Mouse (Mus musculus) C2C12 (cell line): Measurements from ENCODE around the gene Lce1a2. TPM values are rescaled to one million over a fixed set of nuclear protein-coding genes. Genes with fewer than 3 reads are reported as not detected.

ENCODE experiments used
- H3K27me3 ChIP-seq: one replicate; pipeline ENCODE4 v1.6.1; 2011; ENCODE audit not compliant: control insufficient read depth, insufficient read depth, insufficient read length
- H3K36me3 ChIP-seq: one replicate; pipeline ENCODE4 v1.6.1; 2011; ENCODE audit not compliant: control insufficient read depth, insufficient read depth
- H3K4me3 ChIP-seq: one replicate; pipeline ENCODE4 v1.5.1; 2011; ENCODE audit warnings: mild to moderate bottlenecking, control low read depth; ENCODE audit not compliant: poor library complexity, insufficient read depth, severe bottlenecking
- H3K79me2 ChIP-seq: one replicate; pipeline ENCODE4 v1.6.1; 2011; ENCODE audit not compliant: control insufficient read depth, insufficient read depth
- H3K79me3 ChIP-seq: one replicate; pipeline ENCODE4 v1.6.1; 2011; ENCODE audit warnings: low read depth, control low read depth
- H3ac ChIP-seq: one replicate; pipeline ENCODE3; 2011; ENCODE audit warnings: low read depth; ENCODE audit not compliant: control insufficient read depth, insufficient read length
- CEBPB ChIP-seq: IDR thresholded peaks from one replicate; pipeline ENCODE4 v1.6.1; 2011; ENCODE audit warnings: low read depth, mild to moderate bottlenecking, control low read depth, moderate library complexity
- CTCF ChIP-seq: IDR thresholded peaks from one replicate; pipeline ENCODE4 v1.5.1; 2011; ENCODE audit not compliant: control insufficient read depth, insufficient read depth, insufficient read length
- FOSL1 ChIP-seq: IDR thresholded peaks from one replicate; pipeline ENCODE4 v1.8.0; 2011; ENCODE audit warnings: mild to moderate bottlenecking, low read length; ENCODE audit not compliant: poor library complexity, insufficient read depth, severe bottlenecking
- MAX ChIP-seq: IDR thresholded peaks from one replicate; pipeline ENCODE4 v1.6.1; 2011; ENCODE audit warnings: mild to moderate bottlenecking, control low read depth
- MYOD1 ChIP-seq: IDR thresholded peaks from one replicate; pipeline ENCODE4 v1.6.1; 2011; ENCODE audit warnings: low read depth; ENCODE audit not compliant: control insufficient read depth, insufficient read length
- MYOG ChIP-seq: IDR thresholded peaks from one replicate; pipeline ENCODE4 v1.6.1; 2011; ENCODE audit not compliant: control insufficient read depth, insufficient read length; ENCODE audit errors: extremely low read depth
- USF1 ChIP-seq: IDR thresholded peaks from one replicate; pipeline ENCODE4 v1.6.1; 2011; ENCODE audit warnings: low read depth, mild to moderate bottlenecking, control low read depth, moderate library complexity
- polyA plus RNA-seq: library from polyadenylated mRNA; unstranded; fragments of >200 nt; fragmentation: generic; extraction: Trizol; gene quantifications from one replicate; pipeline ENCODE4 v1.2.1, GENCODE M21; 2012; ENCODE audit warnings: missing spikeins

Lce1a2 gene
- polyA plus RNA-seq, 1 experiment: not detected

DNA sequence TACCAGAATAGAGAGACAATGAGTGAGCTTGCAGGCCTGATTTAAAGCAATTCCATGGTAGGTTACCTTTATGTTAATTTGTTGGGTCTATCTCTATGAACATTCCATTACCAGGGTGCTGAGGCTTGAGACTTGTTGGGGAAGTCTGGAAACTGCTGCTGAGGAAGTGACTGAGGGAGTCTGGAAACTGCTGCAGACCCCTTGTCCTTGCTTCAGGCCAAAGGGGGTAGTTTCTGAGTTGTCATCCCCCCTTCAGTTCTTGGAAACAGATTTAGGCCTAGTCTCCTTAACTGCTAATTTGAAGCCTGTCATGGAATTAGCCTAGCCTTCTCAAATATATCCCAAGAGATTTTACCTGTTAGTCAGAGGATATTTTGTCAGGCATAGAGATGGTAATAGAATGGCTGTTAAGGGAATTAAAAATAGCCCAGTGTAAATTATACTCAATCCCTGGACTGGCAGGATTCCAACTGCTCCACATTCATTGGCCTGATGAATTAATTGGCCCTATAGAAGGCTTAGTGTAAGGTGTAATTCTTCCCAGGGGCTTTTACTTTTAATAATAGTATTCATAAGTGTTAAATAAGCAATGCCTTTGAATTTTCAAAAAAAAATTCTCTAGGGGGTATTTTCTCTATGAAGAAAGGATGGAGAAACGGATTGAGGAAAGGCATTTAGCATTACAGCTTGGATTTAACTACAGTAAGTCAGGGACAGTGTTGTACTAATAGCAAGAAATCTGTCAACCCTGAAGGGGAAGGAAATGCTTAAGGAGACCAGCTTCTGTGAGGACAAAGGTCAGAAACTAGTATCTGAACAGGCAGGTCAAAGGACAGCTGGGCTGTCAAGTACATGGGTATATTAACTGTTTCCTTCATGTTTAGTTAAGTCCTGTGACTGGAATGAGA is 32.1 kb downstream of the Lce1a2 start:
- Histone ChIP-seq H3K79me2 (no peaks in the 10 kb centered on the region), H3K79me3 (no peaks in the 10 kb centered on the region), H3ac (no peak overlapping the region), H3K36me3 (no peaks in the 10 kb centered on the region), H3K4me3 (no peak overlapping the region), H3K27me3 (no peaks in the 10 kb centered on the region)
- TF ChIP-seq CEBPB (no peak), USF1 (no peak), MAX (no peak), MYOG (no peak), FOSL1 (no peak), CTCF (no peak), MYOD1 (no peak)

- H3ac ChIP-seq: no peak within 1 kb of the TSS
- no peaks in the 10 kb centered on the region for H3K36me3 ChIP-seq
- TF ChIP-seq CEBPB (no peak), FOSL1 (no peak), MYOG (no peak), USF1 (no peak), MAX (no peak), CTCF (no peak), MYOD1 (no peak)
- no peaks in the 10 kb centered on the region for H3K27me3 ChIP-seq
- H3K79me2 ChIP-seq: no peaks in the 10 kb centered on the region
- H3K4me3 ChIP-seq: no peak within 1 kb of the TSS
- no peaks in the 10 kb centered on the region for H3K79me3 ChIP-seq
Observed at GRCm38 (mm10) chr3:92621560-92621959, 48.6 kb downstream of the Lce1a2 start, which contains the start of gene Lce6a. Gene Lce6a (minus strand): TSS chr3:92621660.

Other genes starting within 250 kb of the Lce1a2 start
- 8.5 TPM for gene Gm9774, start 240.9 kb downstream of the Lce1a2 start, polyA plus RNA-seq
- 4.0 TPM for gene Sprr2k, start 237.7 kb downstream of the Lce1a2 start, polyA plus RNA-seq
- gene Sprr1b, start 231.5 kb downstream of the Lce1a2 start, polyA plus RNA-seq: 0.46 TPM
- not detected for gene Sprr3, start 211.6 kb downstream of the Lce1a2 start, polyA plus RNA-seq
- 23.8 TPM for gene Sprr1a, start 184.4 kb downstream of the Lce1a2 start, polyA plus RNA-seq
- gene Sprr4, start 169.8 kb downstream of the Lce1a2 start, polyA plus RNA-seq: not detected
- gene 2310046K23Rik, start 135.8 kb downstream of the Lce1a2 start, polyA plus RNA-seq: not detected
- 0.04 TPM for gene Ivl, start 96.6 kb downstream of the Lce1a2 start, polyA plus RNA-seq
- not detected for gene Smcp, start 81.3 kb downstream of the Lce1a2 start, polyA plus RNA-seq
- gene 2210017I01Rik, start 62.8 kb downstream of the Lce1a2 start, polyA plus RNA-seq: not detected
- gene Lce6a, start 48.7 kb downstream of the Lce1a2 start, polyA plus RNA-seq: not detected
- not detected for gene Lce1a1, start 22.0 kb downstream of the Lce1a2 start, polyA plus RNA-seq
- gene Lce1b, start 13.4 kb downstream of the Lce1a2 start, polyA plus RNA-seq: not detected
- gene Lce1c, start 8.9 kb upstream of the Lce1a2 start, polyA plus RNA-seq: not detected
- not detected for gene Lce1d, start 16.9 kb upstream of the Lce1a2 start, polyA plus RNA-seq
- not detected for gene Lce1e, start 38.8 kb upstream of the Lce1a2 start, polyA plus RNA-seq
- 0.83 TPM for gene Lce1f, start 50.0 kb upstream of the Lce1a2 start, polyA plus RNA-seq
- not detected for gene Gm38119, start 68.8 kb upstream of the Lce1a2 start, polyA plus RNA-seq
- 14.2 TPM for gene Lce1g, start 82.0 kb upstream of the Lce1a2 start, polyA plus RNA-seq
- gene Lce1h, start 94.8 kb upstream of the Lce1a2 start, polyA plus RNA-seq: 0.35 TPM
- not detected for gene Lce1i, start 108.6 kb upstream of the Lce1a2 start, polyA plus RNA-seq
- gene Lce1j, start 120.2 kb upstream of the Lce1a2 start, polyA plus RNA-seq: not detected
- gene Lce1k, start 137.6 kb upstream of the Lce1a2 start, polyA plus RNA-seq: not detected
- not detected for gene Kprp, start 156.9 kb upstream of the Lce1a2 start, polyA plus RNA-seq
- not detected for gene Lce1l, start 181.0 kb upstream of the Lce1a2 start, polyA plus RNA-seq
- gene 2310050C09Rik, start 199.9 kb upstream of the Lce1a2 start, polyA plus RNA-seq: not detected